Mouse (Mus musculus): Measurements from ENCODE around the gene Fam69a. TPM values are rescaled to one million over a fixed set of nuclear protein-coding genes. Genes with fewer than 3 reads are reported as not detected.

Fam69a gene
- polyA plus RNA-seq, 1 experiment from 2014 or later, result 32.6 TPM

DNA sequence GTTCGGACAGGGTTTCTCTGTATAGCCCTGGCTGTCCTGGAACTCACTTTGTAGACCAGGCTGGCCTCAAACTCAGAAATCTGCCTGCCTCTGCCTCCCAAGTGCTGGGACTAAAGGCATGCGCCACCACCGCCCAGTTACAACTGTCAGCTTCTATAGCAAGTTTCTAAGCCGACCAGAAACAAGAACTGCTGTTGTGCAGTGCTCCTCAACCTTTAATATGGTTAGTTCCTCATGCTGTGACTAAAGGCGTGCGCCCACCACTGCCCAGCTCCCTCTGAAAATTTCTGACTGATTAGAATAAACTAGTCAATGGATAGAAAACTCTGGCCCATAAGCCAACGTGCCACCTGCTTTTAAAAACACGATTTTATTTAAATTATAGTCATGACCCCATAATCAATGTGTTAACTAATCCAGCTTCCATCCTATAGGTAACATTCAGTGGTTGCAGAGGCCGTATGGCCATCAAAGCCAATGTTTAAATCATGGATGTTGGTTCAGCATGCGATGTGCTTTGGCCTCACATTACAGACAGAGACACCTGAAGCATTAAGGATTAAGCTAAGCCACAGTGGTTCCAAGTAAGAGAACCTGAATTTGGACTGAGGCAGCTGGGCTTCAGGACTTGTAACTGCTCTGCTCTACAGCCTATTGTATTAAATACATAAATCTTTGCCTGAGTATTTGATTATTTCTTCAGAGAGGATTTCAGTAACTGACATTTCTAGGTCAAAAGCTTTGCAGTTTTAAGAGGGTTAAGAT is 50.1 kb downstream of the Fam69a start:
- ATAC-seq (ENCODE audit: low FRiP score, low read depth), result no peak

DNA sequence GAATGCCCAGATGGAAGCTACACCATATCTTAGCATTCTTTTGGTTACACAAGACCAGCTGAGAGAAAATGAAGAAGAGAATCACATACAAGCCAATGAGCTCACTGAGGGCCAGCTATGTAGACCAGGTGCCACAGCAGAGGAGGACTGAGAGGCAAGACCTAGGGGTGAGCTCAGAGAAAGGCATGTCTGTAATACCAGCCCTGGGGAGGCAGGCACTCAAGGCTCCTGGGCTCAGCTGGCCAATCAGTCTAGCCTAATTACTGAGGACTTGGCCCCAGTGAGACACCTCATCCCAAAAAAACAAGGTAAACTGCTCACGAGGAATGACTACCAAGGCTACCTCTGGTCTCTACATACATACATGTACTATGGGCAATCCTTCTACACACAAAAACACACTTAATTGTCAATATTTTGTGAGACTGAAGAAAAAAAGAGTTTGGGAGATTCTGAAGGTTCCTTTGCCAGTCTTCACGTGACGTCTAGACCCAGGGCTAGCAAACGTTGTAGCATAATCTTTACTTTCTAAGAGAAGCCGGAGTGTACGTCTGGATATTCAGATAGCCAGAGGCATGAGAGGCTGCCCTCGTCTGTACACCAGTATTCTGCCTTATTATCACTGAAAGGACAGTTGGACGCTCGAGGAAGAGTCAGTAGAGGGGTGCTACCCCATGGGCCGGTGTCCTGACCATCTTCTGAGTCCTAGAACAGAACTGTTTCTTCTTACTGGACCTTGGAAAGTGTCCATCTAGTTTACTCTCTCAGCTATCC is 51.9 kb downstream of the Fam69a start:
- WGBS, result 92% methylated on average over 10 of the region's 10 CpGs
- H3K9me3 ChIP-seq, result no peaks in the 10 kb centered on the region
- no peak overlapping the region for H3K27ac ChIP-seq
- no peaks in the 10 kb centered on the region for H3K36me3 ChIP-seq
- H3K27me3 ChIP-seq (replicated peaks), result no peaks in the 10 kb centered on the region
- ATAC-seq (ENCODE audit: low FRiP score, low read depth), result no peak
- H3K9ac ChIP-seq, result no peak overlapping the region
- no peak overlapping the region for H3K4me3 ChIP-seq
- no peaks in the 10 kb centered on the region for H3K4me1 ChIP-seq
- H3K4me2 ChIP-seq (replicated peaks), result no peak overlapping the region

More for the DNA sequence above, 50.1 kb downstream of the Fam69a start:
- Histone ChIP-seq H3K27me3 (replicated peaks) (no peaks in the 10 kb centered on the region), H3K9me3 (no peaks in the 10 kb centered on the region), H3K36me3 (no peaks in the 10 kb centered on the region), H3K4me1 (no peaks in the 10 kb centered on the region), H3K4me3 (no peak overlapping the region), H3K9ac (no peak overlapping the region), H3K27ac (no peak overlapping the region), H3K4me2 (replicated peaks) (no peak overlapping the region)
- 89% methylated on average over 10 of the region's 10 CpGs for WGBS

DNA sequence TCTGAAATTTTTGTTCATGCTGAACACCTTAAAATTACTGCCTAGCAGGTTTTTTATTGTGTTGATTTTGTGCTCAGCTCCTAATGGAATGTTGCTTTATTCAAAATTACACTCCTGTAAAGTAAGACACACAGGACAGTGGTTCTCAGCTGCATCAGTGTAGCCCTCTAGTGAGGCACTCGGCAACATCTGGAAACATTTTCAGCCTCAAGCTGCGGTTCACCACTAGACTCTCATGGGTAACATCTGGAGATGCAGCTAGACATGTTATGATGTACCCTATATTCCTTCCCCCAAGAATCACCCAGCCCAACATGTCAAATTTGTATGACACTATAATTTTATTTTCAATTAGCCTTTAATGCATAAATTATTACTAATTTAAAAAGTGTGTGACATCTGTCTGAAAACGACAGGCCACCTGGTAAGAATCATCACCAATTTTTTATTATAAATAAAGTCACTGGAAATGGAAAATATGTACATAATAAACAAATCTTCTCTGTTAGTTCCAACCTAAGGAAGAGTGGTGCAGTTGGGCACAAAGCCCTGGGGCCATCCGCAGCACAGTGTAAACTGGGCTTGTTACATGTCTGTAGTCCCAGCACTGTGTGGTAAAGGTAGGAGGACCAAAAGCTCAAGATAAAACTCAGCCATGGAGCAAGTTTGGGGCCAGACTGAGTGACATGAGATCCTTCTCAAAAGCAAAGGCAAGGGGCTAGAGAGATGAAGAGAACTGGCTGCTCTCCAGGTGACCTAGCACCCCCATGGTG is 53.5 kb downstream of the Fam69a start:
- Histone ChIP-seq H3K27me3 (replicated peaks) (no peaks in the 10 kb centered on the region), H3K9me3 (no peaks in the 10 kb centered on the region), H3K4me2 (replicated peaks) (no peak overlapping the region), H3K27ac (no peak overlapping the region), H3K9ac (no peak overlapping the region), H3K4me1 (no peaks in the 10 kb centered on the region), H3K4me3 (no peak overlapping the region), H3K36me3 (no peaks in the 10 kb centered on the region)
- no peak for ATAC-seq (ENCODE audit: low FRiP score, low read depth)
- WGBS, result 83% methylated on average over 4 of the region's 4 CpGs

DNA sequence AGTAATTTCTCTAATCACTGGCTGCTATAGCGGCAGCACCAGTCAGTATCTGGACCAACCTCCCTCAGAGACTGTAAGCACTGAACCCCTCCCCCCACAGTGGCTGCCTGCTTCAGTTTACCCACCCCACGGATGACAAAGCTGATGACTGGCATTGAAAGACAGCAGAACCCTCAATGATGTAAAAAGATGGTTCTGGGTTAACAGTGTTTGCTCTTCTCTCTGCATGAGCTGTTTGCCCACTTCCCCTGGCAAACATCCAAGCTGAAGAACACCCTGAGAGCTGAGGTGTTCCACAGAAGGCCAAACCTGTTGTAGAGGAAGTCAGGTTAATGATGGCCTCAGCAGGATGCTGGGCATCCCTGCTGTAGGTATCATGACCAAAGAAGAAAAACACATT is 54.3 kb downstream of the Fam69a start:
- Histone ChIP-seq H3K27ac (no peak overlapping the region), H3K36me3 (no peaks in the 10 kb centered on the region), H3K9me3 (no peaks in the 10 kb centered on the region), H3K27me3 (replicated peaks) (no peaks in the 10 kb centered on the region), H3K4me3 (no peak overlapping the region), H3K9ac (no peak overlapping the region), H3K4me1 (no peaks in the 10 kb centered on the region), H3K4me2 (replicated peaks) (no peak overlapping the region)
- ATAC-seq (ENCODE audit: low FRiP score, low read depth), result no peak
- 64% methylated on average over 2 of the region's 2 CpGs for WGBS

DNA sequence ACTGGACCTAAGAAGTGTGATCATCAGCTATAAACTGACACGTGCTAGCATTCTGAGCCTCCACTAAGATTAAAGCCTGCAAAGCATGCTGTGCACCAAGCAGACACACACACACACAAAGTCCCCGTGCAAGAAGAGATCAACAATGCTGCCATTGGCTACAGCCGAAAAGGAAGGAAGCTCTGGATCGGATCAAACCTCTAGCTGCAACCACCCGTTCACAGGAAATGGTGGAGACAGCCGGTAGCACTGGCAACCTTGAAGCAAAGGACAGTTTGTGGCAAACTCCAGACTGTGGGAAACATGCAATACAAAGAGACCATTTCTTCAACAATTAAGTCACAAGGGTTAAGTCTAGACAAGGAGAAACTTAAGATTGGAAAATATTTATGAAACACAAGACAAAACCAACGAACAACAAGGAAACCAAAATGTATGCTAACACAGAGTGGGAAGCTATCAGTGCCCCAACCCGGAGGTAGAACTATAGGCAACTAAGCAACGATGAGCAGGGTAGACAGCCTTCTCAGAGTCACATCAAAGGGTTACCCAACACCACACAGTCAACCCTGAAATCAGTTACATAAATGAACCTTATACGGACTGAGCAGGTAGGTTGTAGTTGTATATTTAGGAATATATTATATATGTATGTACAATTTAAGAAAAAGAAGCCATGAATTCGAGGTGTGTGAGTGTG is 60.2 kb downstream of the Fam69a start:
- H3K4me3 ChIP-seq, result no peak overlapping the region
- H3K36me3 ChIP-seq, result no peaks in the 10 kb centered on the region
- H3K27me3 ChIP-seq (replicated peaks), result no peaks in the 10 kb centered on the region
- no peak overlapping the region for H3K4me2 ChIP-seq (replicated peaks)
- no peak for ATAC-seq (ENCODE audit: low FRiP score, low read depth)
- H3K9me3 ChIP-seq, result no peaks in the 10 kb centered on the region
- H3K27ac ChIP-seq, result no peak overlapping the region
- WGBS, result 87% methylated on average over 11 of the region's 11 CpGs
- no peaks in the 10 kb centered on the region for H3K4me1 ChIP-seq
- no peak overlapping the region for H3K9ac ChIP-seq

DNA sequence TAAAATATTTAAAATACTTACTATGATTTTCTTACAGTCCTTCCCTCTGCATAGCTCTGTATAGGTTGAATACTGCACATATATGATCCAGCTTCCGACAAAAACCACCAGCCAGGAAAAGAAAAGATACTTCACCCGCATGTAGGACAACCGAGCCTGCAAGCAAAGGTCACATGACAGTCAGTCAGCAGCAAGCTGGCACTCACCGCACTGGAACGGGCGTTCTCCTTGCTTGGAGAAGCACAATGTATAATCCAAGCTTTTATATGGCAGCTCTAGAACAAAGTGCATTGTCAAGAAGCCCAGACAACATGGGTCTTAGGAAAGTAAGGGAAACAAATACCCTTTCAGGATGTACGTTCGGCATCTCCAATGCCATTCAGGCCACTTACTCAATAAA is 62.3 kb downstream of the Fam69a start:
- WGBS, result 81% methylated on average over 8 of the region's 8 CpGs
- H3K9me3 ChIP-seq, result no peaks in the 10 kb centered on the region
- H3K4me3 ChIP-seq, result no peak overlapping the region
- no peak overlapping the region for H3K4me2 ChIP-seq (replicated peaks)
- no peak overlapping the region for H3K9ac ChIP-seq
- H3K27me3 ChIP-seq (replicated peaks), result no peaks in the 10 kb centered on the region
- H3K36me3 ChIP-seq, result no peaks in the 10 kb centered on the region
- no peak for ATAC-seq (ENCODE audit: low FRiP score, low read depth)
- no peak overlapping the region for H3K27ac ChIP-seq
- H3K4me1 ChIP-seq, result no peaks in the 10 kb centered on the region

DNA sequence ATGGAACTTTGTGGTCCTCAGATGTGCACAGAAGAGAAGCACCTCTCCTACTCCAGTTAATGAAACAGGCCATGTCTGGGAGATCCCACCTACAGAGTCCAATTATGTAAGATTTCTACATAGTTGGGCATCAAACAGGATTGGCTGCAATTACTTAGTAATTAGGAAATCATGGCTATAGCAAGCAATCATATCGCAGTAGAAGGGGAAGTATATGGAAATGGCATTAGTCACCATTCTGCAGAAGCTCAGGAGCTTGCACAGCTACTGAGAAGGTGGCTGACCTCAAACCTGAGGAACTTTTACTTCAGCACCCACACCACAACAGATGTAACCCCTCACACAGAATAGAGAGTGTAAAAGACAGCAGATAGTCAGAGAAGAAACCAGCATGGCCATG is 64.0 kb downstream of the Fam69a start:
- H3K9me3 ChIP-seq, result no peaks in the 10 kb centered on the region
- H3K36me3 ChIP-seq, result no peaks in the 10 kb centered on the region
- H3K27me3 ChIP-seq (replicated peaks), result no peaks in the 10 kb centered on the region
- no peak overlapping the region for H3K4me2 ChIP-seq (replicated peaks)
- no peak for ATAC-seq (ENCODE audit: low FRiP score, low read depth)
- H3K4me3 ChIP-seq, result no peak overlapping the region
- 87% methylated on average over 1 of the region's 1 CpGs for WGBS
- no peak overlapping the region for H3K27ac ChIP-seq
- no peaks in the 10 kb centered on the region for H3K4me1 ChIP-seq
- H3K9ac ChIP-seq, result no peak overlapping the region

DNA sequence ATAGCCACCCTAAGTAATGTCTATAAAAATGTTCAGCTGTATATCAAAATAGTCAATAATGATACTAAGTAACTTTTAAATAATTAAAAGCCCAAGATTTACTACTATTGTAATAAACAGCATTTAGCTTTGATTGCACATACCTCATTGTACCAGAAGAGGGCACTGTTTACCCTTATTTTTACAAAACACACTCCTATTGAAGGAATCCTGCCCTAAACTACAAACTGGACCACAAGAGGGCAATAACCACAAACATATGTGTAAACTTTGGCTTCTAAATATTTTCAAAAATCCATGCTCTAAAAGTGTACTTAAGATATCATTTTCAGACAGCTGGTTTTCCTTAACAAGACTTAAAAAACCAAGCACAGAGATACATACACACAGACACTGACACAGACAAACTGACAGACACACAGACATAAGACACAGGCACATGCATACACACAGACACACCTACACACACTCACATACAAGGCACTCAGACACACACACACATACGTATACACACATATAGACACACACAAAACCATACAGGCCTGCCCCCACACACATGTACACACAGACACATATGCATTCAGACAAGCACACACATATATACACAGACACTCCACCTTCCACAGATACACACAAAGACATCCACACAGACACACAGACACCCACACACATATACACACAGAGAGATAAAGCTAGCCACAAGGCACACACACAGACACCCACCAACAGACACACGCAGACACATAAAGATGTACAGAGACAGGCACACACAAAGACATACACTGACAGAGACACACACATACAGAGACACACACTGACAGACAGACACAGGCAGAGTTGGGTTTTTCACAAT is 65.3 kb downstream of the Fam69a start:
- Histone ChIP-seq H3K9ac (no peak overlapping the region), H3K4me1 (no peaks in the 10 kb centered on the region), H3K9me3 (no peaks in the 10 kb centered on the region), H3K27ac (no peak overlapping the region), H3K4me3 (no peak overlapping the region), H3K4me2 (replicated peaks) (no peak overlapping the region), H3K36me3 (no peaks in the 10 kb centered on the region), H3K27me3 (replicated peaks) (no peaks in the 10 kb centered on the region)
- peak; percentile 66 for ATAC-seq (ENCODE audit: low FRiP score, low read depth)
- WGBS, result 79% methylated on average over 2 of the region's 2 CpGs

DNA sequence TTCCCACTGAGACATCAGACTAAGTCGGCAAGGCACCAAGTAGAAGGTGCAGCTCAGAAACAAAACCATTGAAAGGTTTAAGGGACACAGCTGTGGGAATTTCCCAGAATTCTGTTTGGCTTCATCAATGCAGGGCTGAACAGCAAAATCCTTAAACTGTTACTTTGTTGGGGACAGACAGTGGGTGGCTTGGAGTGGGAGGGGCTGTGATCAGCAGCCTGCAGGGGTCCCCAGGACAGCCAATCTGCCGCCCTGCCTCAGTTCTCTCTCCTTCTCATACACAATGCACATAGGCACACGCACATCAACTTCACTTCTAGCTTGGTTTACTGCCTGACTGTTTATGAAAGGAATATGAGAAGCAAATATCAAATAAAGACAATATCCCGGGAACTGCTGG is 71.6 kb downstream of the Fam69a start:
- WGBS, result 28% methylated on average over 4 of the region's 4 CpGs
- H3K27me3 ChIP-seq (replicated peaks), result no peaks in the 10 kb centered on the region
- no peak overlapping the region; the same call in 1 of the 2 replicates for H3K4me2 ChIP-seq (replicated peaks)
- H3K27ac ChIP-seq, result no peak overlapping the region
- peaks cover under 1% of the 10 kb centered on the region; the same call in 1 of the 2 replicates for H3K36me3 ChIP-seq
- no peaks in the 10 kb centered on the region for H3K9me3 ChIP-seq
- peaks cover 6% of the 10 kb centered on the region for H3K4me1 ChIP-seq
- peak; percentile 68 for ATAC-seq (ENCODE audit: low FRiP score, low read depth)
- H3K4me3 ChIP-seq, result no peak overlapping the region
- H3K9ac ChIP-seq, result no peak overlapping the region

DNA sequence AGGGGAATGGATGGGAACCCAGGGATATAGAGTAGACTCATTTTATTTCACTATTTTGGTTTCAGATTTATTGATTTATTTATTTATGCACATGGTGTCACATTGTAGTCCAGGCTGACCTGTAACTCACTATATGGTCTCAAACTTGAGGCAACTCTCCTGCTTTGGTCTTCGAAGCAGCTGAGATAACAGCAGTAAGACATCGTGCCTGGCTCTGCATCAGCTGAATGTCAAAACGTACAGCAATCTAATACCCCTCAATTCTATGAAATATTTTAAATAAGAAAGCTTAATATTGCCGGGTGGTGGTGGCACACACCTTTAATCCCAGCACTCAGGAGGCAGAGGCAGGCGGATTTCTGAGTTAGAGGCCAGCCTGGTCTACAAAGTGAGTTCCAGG is 75.9 kb downstream of the Fam69a start:
- no peak for ATAC-seq (ENCODE audit: low FRiP score, low read depth)
- Histone ChIP-seq H3K9me3 (no peaks in the 10 kb centered on the region), H3K4me2 (replicated peaks) (no peak overlapping the region), H3K9ac (no peak overlapping the region), H3K4me3 (no peak overlapping the region), H3K36me3 (peaks cover 39% of the 10 kb centered on the region), H3K27ac (no peak overlapping the region), H3K27me3 (replicated peaks) (no peaks in the 10 kb centered on the region), H3K4me1 (peaks cover 6% of the 10 kb centered on the region)
- 86% methylated on average over 5 of the region's 5 CpGs for WGBS

DNA sequence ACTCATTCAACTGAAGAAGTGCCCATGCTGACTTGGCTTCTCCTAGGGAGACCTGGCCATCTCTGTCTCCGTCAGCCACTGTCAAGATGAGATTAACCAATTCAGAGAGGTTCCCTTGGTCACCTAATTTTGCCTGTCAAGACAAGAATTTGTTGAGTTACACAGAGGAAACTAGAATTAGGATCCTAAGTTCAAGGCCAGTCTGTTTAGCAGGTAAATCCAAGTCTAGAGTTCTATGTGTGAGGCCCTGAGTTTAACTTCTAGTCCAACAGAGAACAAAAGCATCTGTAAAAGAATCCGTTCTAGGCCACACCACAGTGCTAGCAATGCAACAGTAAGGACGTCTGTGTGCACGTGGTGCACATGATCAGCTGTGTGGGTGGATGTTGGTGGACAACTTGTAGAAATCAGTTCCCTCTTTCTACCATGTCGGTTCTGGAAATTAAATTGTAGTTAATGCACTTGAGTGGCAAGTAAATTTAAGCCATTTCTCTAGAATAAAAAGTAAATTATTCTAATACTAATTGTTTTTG is 76.7 kb downstream of the Fam69a start:
- 68% methylated on average over 5 of the region's 5 CpGs for WGBS
- H3K27ac ChIP-seq, result no peak overlapping the region
- no peak for ATAC-seq (ENCODE audit: low FRiP score, low read depth)
- H3K36me3 ChIP-seq, result peaks cover 47% of the 10 kb centered on the region
- no peak overlapping the region for H3K9ac ChIP-seq
- no peak overlapping the region for H3K4me2 ChIP-seq (replicated peaks)
- H3K9me3 ChIP-seq, result no peaks in the 10 kb centered on the region
- H3K4me1 ChIP-seq, result no peaks in the 10 kb centered on the region
- no peaks in the 10 kb centered on the region for H3K27me3 ChIP-seq (replicated peaks)
- no peak overlapping the region for H3K4me3 ChIP-seq
